In the genomic region with DNA sequence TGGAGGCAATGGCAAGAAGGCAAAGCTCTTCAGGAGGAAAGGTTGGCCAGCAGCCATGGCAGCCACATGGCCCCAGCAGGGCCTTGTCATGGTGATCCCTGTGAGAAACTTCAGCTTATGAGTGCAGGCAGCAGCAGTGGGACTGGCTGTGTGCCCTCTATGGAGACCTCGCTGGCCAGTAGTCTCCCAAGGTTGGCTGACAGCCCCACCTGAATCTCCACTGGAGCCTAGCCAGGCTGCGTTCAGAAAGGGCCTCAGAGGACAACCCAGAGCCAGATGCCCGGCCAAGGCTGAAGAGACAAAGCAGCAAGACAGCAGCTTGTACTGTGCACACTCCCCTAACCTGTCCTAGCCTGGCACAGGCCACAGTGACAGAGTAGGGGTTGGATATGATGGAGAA, we compare ENCODE assay signal across 10 mouse cellular contexts. TPM values are rescaled to one million over a fixed set of nuclear protein-coding genes. Genes with fewer than 3 reads are reported as not detected.
DNase-seq lines count a peak whose midpoint lies in the region; ATAC-seq and TF ChIP-seq lines count a peak whose summit lies in the region.
"Had no signal": no experiment of that assay in that cellular context is flagged by ENCODE, and none has a peak within 500 bp of the region (broad histone marks: within the 10 kb centered on the region; RNA-seq: fewer than 3 reads in every experiment).

No protein-coding gene starts in this region.

- no peak for ATAC-seq in heart, embryonic 12.5 days (ENCODE audit: insufficient number of reproducible peaks, low FRiP score)
- peak; percentile 71 for ATAC-seq in heart, postnatal 0 days (ENCODE audit: insufficient read depth, low read depth)
- no peak for ATAC-seq in stomach, embryonic 14.5 days (ENCODE audit: insufficient number of reproducible peaks, insufficient read depth, low FRiP score, low read depth)

- no peak overlapping the region for H3K4me3 ChIP-seq in heart, embryonic 12.5 days
- H3K4me3 ChIP-seq in heart, postnatal 0 days (ENCODE audit: low read depth, low read length): no peak overlapping the region
- H3K4me3 ChIP-seq in stomach, embryonic 14.5 days (ENCODE audit: low read depth, low read length): no peak overlapping the region
- H3K4me3 ChIP-seq in layer of hippocampus, adult 2 months: no peak overlapping the region
- H3K4me3 ChIP-seq: embryonic facial prominence, embryonic 13.5 days had no signal

- no peak overlapping the region for H3K4me2 ChIP-seq in heart, embryonic 12.5 days
- no peak overlapping the region for H3K4me2 ChIP-seq in heart, postnatal 0 days (ENCODE audit: low read depth, low read length)
- no peak overlapping the region for H3K4me2 ChIP-seq in stomach, embryonic 14.5 days (replicated peaks; ENCODE audit: low read depth, low read length)
- H3K4me2 ChIP-seq: embryonic facial prominence, embryonic 13.5 days had no signal

- no peak overlapping the region for H3K9ac ChIP-seq in heart, embryonic 12.5 days
- H3K9ac ChIP-seq in heart, postnatal 0 days (replicated peaks; ENCODE audit: low read depth, low read length): no peak overlapping the region
- H3K9ac ChIP-seq in stomach, embryonic 14.5 days (replicated peaks; ENCODE audit: low read depth, low read length): no peak overlapping the region

- H3K4me1 ChIP-seq in heart, embryonic 12.5 days (replicated peaks): peaks cover 35% of the 10 kb centered on the region
- peaks cover 26% of the 10 kb centered on the region for H3K4me1 ChIP-seq in heart, postnatal 0 days (ENCODE audit: control insufficient read depth, insufficient read depth)
- peaks cover 17% of the 10 kb centered on the region for H3K4me1 ChIP-seq in stomach, embryonic 14.5 days (ENCODE audit: control insufficient read depth, insufficient read depth, low read length)

- no peaks in the 10 kb centered on the region for H3K9me3 ChIP-seq in heart, embryonic 12.5 days (replicated peaks)
- H3K9me3 ChIP-seq in heart, postnatal 0 days (replicated peaks; ENCODE audit: control insufficient read depth, low read length): no peaks in the 10 kb centered on the region
- no peaks in the 10 kb centered on the region for H3K9me3 ChIP-seq in stomach, embryonic 14.5 days (ENCODE audit: control insufficient read depth, low read depth, low read length)
- H3K9me3 ChIP-seq: embryonic facial prominence, embryonic 13.5 days had no signal

- no peak overlapping the region for H3K27ac ChIP-seq in heart, embryonic 12.5 days (ENCODE audit: poor library complexity, severe bottlenecking)
- peak overlapping the region; percentile 69 for H3K27ac ChIP-seq in heart, postnatal 0 days (ENCODE audit: low read depth)
- H3K27ac ChIP-seq in stomach, embryonic 14.5 days (ENCODE audit: low read length): peak overlapping the region; percentile 80; the same call in 1 of the 2 replicates
- H3K27ac ChIP-seq in layer of hippocampus, adult 2 months: no peak overlapping the region

- peak; percentile 98 for DNase-seq in heart, adult 11 months
- DNase-seq in cerebellum, postnatal 14 days: peak; percentile 88 to 92
- DNase-seq in heart, postnatal 0 days (ENCODE audit: low spot score): peak; percentile 68
- peak; percentile 88 to 94 for DNase-seq in kidney, postnatal 25 days
- DNase-seq in layer of hippocampus, adult 2 months (ENCODE audit: low spot score in 2 of 2): no peak
- DNase-seq in ovary, postnatal 10 days (ENCODE audit: low spot score): no peak

- TF ChIP-seq CTCF in heart, postnatal 0 days (IDR thresholded peaks at IDR 0.05; ENCODE audit: low read depth): no peak
- TF ChIP-seq CTCF in layer of hippocampus, adult 2 months (conservative IDR thresholded peaks at IDR 0.05): no peak

- WGBS in heart, embryonic 12.5 days: 71% methylated on average over 3 of the region's 3 CpGs
- 14% methylated on average over 3 of the region's 3 CpGs for WGBS in heart, postnatal 0 days
- 72% methylated on average over 3 of the region's 3 CpGs for WGBS in stomach, embryonic 14.5 days

- 0 out of 2 replicates have a peak, but pooled peaks have one; percentile 47 for TF ChIP-seq EP300 in heart, postnatal 0 days (IDR thresholded peaks at IDR 0.05; ENCODE audit: low read depth)

- H3K36me3 ChIP-seq in heart, embryonic 12.5 days: peaks cover 18% of the 10 kb centered on the region
- H3K36me3 ChIP-seq in heart, postnatal 0 days (replicated peaks; ENCODE audit: control insufficient read depth, insufficient read depth, low read length): peaks cover 14% of the 10 kb centered on the region
- peaks cover 17% of the 10 kb centered on the region for H3K36me3 ChIP-seq in stomach, embryonic 14.5 days (ENCODE audit: control insufficient read depth, insufficient read depth, low read length)

- H3K27me3 ChIP-seq in heart, embryonic 12.5 days (replicated peaks): peaks cover 38% of the 10 kb centered on the region
- H3K27me3 ChIP-seq in heart, postnatal 0 days (ENCODE audit: control insufficient read depth, insufficient read depth, low read length): peaks cover 7% of the 10 kb centered on the region
- H3K27me3 ChIP-seq in stomach, embryonic 14.5 days (ENCODE audit: control insufficient read depth, insufficient read depth, low read length): no peaks in the 10 kb centered on the region

RNA-seq across cellular contexts. Expression of a gene that starts 8.0 kb away (rescaled TPM):
- polyA plus RNA-seq in heart, embryonic 12.5 days (2016; fragmentation: Nextera tagmentation; extraction: Ambion mirVana): 1.2 and 1.4 TPM in 2 replicates
- total RNA-seq in heart, postnatal 0 days (2014; rRNA removed; ENCODE audit: low replicate concordance): 0.23 and 1.9 TPM in 2 replicates
- polyA plus RNA-seq in heart, postnatal 0 days (2015; fragmentation: Nextera tagmentation; extraction: Ambion mirVana): 0.81 and 1.3 TPM in 2 replicates
- polyA plus RNA-seq in stomach, embryonic 14.5 days (2014; fragmentation: Nextera tagmentation; extraction: Ambion mirVana): 1.2 and 1.9 TPM in 2 replicates
- not detected for total RNA-seq in layer of hippocampus, adult 2 months (2021)

RNA-seq across cellular contexts. Expression of a gene that starts 11.0 kb away (rescaled TPM):
- polyA plus RNA-seq in heart, embryonic 12.5 days (2016; fragmentation: Nextera tagmentation; extraction: Ambion mirVana): 126 and 130 TPM in 2 replicates
- total RNA-seq in heart, postnatal 0 days (2014; rRNA removed; ENCODE audit: low replicate concordance): 66.9 and 93.5 TPM in 2 replicates
- polyA plus RNA-seq in heart, postnatal 0 days (2015; fragmentation: Nextera tagmentation; extraction: Ambion mirVana): 136 and 138 TPM in 2 replicates
- 229 and 239 TPM in 2 replicates for polyA plus RNA-seq in stomach, embryonic 14.5 days (2014; fragmentation: Nextera tagmentation; extraction: Ambion mirVana)
- total RNA-seq in layer of hippocampus, adult 2 months (2021): 10 to 100 TPM; 65.2 to 67.6 TPM

RNA-seq across cellular contexts. Expression of a gene that starts 12.4 kb away (rescaled TPM):
- polyA plus RNA-seq in heart, embryonic 12.5 days (2016; fragmentation: Nextera tagmentation; extraction: Ambion mirVana): not detected in 2 replicates
- not detected in 2 replicates for total RNA-seq in heart, postnatal 0 days (2014; rRNA removed; ENCODE audit: low replicate concordance)
- 0.20 TPM in 1 of 2 replicates, not detected in the other for polyA plus RNA-seq in heart, postnatal 0 days (2015; fragmentation: Nextera tagmentation; extraction: Ambion mirVana)
- polyA plus RNA-seq in stomach, embryonic 14.5 days (2014; fragmentation: Nextera tagmentation; extraction: Ambion mirVana): not detected in 2 replicates
- not detected for total RNA-seq in layer of hippocampus, adult 2 months (2021)
- total RNA-seq: CH12.LX had no signal
- polyA plus RNA-seq: embryonic facial prominence, embryonic 13.5 days had no signal

RNA-seq across cellular contexts. Expression of a gene that starts 34.6 kb away (rescaled TPM):
- 478 and 480 TPM in 2 replicates for polyA plus RNA-seq in heart, embryonic 12.5 days (2016; fragmentation: Nextera tagmentation; extraction: Ambion mirVana)
- total RNA-seq in heart, postnatal 0 days (2014; rRNA removed; ENCODE audit: low replicate concordance): 232 and 241 TPM in 2 replicates
- polyA plus RNA-seq in heart, postnatal 0 days (2015; fragmentation: Nextera tagmentation; extraction: Ambion mirVana): 261 and 268 TPM in 2 replicates
- 768 and 850 TPM in 2 replicates for polyA plus RNA-seq in stomach, embryonic 14.5 days (2014; fragmentation: Nextera tagmentation; extraction: Ambion mirVana)
- 100 to 1,000 TPM; 106 to 118 TPM for total RNA-seq in layer of hippocampus, adult 2 months (2021)

RNA-seq across cellular contexts. Expression of a gene that starts 42.9 kb away (rescaled TPM):
- 422 and 442 TPM in 2 replicates for polyA plus RNA-seq in heart, embryonic 12.5 days (2016; fragmentation: Nextera tagmentation; extraction: Ambion mirVana)
- total RNA-seq in heart, postnatal 0 days (2014; rRNA removed; ENCODE audit: low replicate concordance): 204 and 231 TPM in 2 replicates
- 239 and 245 TPM in 2 replicates for polyA plus RNA-seq in heart, postnatal 0 days (2015; fragmentation: Nextera tagmentation; extraction: Ambion mirVana)
- polyA plus RNA-seq in stomach, embryonic 14.5 days (2014; fragmentation: Nextera tagmentation; extraction: Ambion mirVana): 575 and 578 TPM in 2 replicates
- total RNA-seq in layer of hippocampus, adult 2 months (2021): 100 to 1,000 TPM; 270 to 277 TPM

Comparison
In these comparisons a context has a peak if more than half of its experiments do, and no peak if none do; other contexts are left out.
1. H3K27ac ChIP-seq: peak in heart, postnatal 0 days (single experiment) and stomach, embryonic 14.5 days (single experiment); none in heart, embryonic 12.5 days (single experiment) and layer of hippocampus, adult 2 months (single experiment).
2. DNase-seq: peak in heart, adult 11 months (single experiment), cerebellum, postnatal 14 days (2 of 2), heart, postnatal 0 days (single experiment) and kidney, postnatal 25 days (2 of 2); none in layer of hippocampus, adult 2 months (0 of 2) and ovary, postnatal 10 days (single experiment).